Mouse (Mus musculus) lung, postnatal 14 days (tissue): ENCODE measurements around the gene Gtf2h4.

Source experiments
- DNase-seq: peaks from one replicate; pipeline ENCODE4 v3.0.0; 2021

Gene Gtf2h4

DNA sequence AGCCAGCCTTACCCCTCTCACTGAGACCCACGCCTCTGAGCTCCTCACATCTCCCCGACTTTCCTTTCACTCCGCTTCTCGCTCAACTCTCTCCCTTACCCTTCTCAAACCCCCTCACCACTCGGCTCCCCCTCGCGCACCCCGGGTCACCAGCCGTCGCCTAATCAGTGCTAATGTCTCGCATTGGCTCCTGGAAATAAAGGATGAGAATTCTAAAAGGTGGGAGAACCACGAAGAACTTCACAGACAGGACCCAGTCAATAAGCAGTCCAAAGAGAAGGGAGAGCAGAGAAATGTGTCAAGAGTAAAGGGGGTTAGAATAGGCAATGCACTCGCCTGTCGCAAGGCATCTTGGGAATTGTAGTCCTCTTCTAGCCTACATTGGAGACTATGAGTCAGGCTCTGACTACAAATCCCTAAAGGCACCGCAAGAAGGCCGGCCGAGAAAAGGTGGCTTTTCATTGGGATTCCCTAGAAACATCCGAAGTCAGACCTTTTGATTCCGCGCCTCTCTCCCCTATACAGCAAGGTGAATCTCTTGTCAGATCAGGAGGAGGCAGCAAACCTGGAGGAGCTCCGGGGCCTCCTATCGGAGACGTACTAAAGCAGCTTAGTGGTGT is at the start of gene Gtf2h4:
TSS of gene Gtf2h4 (minus strand) at position 324 of the 620 bp plus-strand sequence.
- DNase-seq: peak; percentile 90

DNA sequence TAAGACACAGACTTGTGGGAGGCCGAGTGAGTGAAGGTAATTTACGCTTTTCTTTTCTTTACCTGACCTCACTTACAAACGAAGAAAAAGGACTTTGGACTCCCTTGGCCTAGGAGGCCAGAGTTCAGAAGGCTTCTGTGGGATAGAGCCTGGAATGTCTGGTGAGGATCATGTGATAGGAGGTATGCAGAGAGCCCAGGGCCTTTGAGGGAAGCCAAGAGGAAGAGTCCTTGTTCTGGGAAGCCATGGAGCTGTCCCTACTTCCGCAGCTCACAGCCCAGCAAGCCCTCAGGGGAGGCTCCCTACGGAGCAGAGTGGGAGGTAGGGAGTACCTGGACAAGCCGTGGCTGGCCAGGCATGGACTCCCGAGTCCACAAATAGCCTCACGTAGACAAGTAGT is 48.1 kb upstream of the Gtf2h4 start:
- no peak for DNase-seq

DNA sequence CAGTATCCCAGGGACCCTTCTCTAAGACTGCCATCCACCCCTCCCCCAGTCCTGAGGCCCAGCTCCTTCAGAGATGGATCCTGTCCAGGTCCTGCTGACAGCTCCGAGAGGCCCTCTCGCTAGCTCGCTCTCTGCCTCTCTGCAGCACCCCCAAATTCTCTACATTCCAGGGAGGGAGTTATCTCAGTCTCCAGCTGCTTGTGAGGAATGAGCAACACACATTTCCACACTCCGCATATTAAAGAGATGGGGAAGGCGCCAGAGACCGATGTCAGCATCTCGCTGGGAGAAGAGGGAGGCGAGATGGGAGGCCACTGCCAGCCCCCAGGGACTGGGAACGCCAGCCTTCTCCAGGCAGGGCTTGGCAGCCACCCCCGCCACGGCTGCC is 46.8 kb upstream of the Gtf2h4 start:
- DNase-seq: peak; percentile 58

DNA sequence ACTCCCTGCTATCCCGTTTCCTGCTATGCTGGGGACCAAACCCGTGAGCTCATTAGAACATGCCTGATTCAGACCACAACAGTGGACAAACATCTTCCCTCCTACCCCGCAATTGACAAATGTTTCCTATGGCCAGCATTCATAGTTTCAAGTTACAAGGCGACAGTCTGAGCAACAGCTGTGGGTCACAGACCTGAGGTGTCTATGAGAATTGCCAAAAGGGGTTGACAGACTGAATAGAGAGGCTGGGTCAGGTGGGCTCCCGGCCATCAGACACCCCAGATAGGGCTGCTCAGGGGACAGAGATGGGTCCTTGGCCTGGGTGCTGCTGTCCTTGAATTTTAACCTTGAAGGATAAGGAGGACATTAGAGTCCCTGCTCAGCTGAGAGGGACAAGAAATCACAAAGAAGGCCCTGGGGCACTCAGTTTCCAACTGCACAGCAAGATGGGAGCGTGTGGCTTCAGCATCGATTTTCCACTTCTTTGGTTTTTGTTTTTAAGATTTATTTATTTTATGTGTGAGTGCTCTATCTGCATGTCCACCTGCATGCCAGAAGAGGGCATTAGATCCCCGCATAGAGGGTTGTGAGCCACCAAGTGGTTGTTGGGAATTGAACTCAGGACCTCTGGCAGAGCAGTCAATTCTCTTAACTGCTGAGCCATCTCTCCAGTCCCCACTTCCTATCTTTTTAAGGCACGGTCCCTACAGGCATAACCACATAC is 46.2 kb upstream of the Gtf2h4 start:
- no peak for DNase-seq

DNA sequence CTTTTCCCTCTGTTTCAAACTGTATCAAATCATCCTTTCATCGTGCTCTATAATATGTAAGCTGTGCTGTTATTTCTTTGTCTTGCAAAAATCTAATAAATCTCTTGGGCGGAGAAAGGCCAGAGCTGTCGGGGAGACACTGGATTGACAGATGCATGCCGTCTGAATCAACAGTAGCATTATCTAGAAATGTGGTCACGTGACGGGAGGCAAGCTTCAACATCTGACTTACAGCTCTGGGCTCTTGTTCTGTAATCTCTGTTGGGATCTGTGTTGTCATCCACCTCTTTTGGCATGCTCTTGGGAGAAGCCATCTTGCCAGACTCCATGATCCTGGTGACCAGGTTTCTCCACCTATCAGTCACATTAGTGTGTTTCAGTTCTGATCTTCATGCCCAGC is 43.5 kb upstream of the Gtf2h4 start:
- no peak for DNase-seq

DNA sequence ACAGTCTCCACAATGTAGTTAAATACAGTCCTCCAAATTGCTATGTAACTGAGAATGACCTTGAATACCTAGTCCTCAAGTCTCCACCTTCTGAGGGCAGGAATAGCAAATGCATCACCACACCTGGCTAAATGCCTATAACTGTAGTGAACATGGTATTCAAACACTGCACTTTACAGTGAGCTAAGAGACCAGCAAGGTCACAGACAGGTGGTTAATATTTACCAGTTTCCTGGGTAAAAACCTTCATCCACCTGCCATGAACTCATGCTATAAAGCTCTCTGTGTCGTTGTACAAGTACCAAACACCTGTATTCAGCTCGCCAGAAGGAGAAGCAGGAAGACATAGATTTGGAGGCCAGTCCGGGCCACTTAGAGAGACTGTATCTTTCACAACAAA is 42.6 kb upstream of the Gtf2h4 start:
- DNase-seq: no peak

DNA sequence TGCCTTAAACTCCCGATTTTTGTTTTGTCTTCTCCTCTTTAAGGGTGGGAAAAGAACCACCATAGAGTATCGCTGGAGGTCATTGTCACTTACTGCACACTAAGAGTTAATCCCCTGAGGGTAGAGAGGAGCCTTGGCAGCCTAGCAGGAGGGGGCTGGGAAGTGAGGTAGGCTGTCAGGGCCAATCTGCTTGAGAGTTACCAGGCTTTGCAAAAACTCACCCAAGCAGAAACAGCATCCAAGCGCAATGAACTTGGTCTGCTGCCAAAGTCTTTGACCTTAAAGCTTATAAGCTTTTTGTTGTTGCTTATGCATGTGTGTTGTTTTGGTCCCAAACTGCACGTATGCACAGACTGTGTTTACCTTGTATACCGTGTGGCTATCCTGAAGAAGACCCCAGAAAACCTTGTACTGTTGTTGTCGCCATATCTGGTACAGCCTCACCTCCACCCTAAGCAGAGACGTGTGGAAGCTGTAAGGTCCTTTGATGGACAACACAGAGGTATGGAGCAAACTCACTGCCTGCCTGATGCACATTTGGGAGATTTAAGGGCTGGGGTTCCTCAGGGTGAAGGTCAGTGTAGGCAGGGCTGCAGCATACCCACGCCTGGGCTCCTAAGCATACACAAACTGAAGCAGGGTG is 37.3 kb upstream of the Gtf2h4 start:
- no peak for DNase-seq

DNA sequence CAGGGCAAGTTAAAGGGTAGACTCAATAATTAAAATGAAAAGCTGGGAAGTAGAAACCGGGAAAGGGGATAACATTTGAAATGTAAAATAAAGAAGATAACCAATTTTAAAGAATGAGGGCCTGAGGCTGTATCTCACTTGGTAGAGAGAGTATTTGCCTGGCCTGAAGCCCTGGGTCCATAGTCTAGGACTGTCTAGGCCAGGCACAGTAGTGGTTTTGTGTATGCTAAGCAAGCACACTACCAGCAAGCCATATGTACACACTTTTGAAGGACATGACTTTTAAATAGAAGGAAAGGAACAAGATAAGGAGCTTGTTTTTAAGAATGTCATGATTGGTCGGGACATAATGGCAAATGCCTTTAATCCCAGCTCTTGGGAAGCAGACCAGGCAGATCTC is 35.1 kb upstream of the Gtf2h4 start:
- DNase-seq: no peak

DNA sequence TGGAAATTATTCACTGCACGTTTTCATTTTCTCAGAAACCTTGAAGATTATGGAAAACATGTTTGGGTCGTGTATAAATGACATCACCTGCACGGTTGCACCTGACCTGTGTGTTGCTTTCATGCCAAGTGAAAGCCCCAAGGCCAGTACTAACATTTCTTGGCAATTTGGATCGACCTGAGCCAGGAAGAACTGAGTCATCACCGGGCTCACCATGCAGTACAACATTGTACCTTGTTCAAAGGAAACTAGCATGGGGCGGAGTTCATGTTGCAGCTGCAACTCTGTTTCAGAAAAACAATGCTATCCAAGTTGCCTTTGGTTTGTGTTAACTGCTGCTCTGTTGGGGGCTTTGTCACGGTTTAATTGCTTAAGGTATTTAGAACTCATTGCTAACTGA is 34.4 kb upstream of the Gtf2h4 start:
- DNase-seq: no peak

DNA sequence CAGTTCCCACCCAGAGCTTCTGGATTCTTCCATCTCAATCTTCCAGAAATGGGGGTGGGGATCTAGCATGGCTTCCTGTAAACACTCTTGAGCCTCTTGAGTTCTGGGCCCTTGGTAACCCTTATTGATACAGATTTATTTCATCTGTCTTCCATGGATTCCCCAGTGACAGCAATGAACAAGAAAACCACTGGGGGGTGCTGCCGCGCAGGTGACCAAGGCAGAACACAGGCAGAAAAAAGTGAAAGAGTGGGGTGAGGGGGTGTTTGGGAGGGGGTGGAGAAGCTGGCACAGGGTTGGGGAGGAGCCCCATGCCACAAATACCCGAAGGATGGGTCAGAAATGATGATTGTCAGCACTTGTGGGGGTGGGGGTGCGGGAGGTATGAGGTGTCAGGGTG is 32.3 kb upstream of the Gtf2h4 start:
- DNase-seq: peak; percentile 61

DNA sequence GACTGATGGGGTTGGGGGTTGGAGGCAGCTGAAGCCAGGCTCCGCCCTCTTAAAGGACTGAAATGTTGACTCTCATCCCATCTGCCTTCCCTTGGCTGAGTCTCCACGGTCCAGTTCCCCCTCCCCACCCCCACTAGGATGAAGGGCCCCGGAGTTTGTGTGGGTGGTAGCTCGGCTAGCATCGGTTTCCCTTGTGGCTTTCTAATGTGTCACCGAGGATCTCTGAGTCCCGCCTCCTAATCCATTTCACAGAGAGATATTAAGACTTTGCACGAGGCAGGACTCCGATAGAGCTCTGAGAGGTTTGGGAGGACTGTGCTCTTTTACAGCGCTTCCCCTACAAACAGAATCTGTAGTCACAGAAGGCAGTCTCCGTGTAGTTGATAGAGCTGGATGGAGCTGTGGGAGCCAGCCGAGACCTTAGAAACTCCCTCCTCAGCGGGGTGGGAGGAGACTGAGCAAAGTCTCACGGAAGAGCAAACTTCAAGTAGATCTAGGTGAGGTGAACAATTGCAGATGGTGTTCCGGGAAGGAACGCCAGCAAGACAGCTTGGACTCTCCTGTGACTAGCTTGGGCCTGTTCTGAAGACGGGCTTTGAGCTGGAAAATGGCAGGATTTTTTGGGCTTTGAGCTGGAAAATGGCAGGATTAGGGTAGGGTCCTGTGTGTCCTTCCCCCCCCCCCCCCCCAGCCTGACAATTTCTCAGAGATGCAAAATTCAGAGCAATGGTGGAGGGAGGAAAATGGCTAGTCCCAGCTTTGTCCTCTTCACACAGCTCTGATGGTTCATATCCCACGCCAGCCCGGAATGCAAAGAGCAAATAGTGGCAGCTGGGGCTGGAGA is 31.3 kb upstream of the Gtf2h4 start, which contains the start of gene Ddr1:
TSS of gene Ddr1 (minus strand) at position 1 of the 844 bp plus-strand sequence.
- no peak for DNase-seq

DNA sequence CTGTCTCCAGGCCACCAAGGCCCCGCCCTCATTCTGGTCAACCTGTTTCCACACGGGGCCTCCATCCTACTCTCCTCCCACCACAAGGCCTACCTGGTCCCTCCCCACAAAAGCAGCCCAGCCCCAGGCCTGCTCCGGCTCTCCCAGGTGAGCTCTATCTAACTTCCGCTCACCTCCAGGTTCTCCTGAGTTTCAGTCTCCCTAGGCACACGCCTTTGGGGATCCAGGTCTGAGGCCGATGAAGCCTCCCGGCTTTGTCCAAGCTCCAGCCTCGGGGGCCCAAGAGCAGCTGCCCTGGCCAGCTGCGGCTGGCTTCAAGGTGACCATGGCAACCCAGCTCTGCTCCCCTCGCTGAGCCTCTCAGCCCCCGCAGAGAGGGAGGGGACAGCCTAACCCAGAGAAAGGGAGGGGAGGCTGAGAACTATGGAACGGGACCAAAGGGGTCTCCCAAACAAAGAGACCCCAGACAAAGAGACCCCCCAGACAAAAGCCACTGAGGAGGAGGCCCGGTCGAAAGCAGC is 30.3 kb upstream of the Gtf2h4 start:
- DNase-seq: no peak

DNA sequence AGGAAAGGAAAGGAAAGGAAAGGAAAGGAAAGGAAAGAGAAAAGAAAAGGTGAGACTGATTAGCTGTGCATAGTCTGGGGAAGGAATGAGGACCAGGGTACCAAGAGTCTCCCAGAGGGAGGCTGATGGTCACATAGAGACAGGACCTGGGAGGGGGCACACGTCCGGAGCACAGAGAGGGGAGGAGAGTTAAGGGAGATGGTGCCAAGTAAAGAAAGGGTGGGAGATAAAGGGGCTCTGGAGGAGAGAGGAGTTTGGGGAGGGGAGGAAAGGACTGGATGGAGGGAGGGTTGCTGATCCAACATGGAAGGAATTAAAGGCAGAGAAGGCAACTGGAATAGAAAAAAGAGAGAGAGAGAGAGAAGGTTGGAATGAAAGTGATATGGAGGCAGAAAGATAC is 29.5 kb upstream of the Gtf2h4 start:
- no peak for DNase-seq

DNA sequence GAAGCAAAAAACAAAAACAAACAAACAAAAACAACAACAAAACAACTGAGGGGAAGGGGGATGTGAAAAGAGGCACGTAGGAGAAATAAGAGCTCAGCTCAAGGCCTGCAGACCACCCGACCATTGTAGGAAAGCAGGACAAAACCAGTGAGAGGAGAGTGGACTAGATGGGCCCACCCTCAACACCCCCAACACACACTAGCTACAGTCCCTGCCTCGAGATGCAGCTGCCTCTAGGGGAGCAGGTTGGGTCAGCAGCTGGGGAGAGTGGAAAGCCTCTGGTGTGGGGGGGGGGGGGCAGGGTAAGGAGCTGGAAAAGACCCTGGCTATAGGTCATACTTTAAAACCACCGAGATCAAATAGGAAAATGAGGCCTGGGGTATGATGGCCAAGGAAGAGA is 29.1 kb upstream of the Gtf2h4 start:
- no peak for DNase-seq

DNA sequence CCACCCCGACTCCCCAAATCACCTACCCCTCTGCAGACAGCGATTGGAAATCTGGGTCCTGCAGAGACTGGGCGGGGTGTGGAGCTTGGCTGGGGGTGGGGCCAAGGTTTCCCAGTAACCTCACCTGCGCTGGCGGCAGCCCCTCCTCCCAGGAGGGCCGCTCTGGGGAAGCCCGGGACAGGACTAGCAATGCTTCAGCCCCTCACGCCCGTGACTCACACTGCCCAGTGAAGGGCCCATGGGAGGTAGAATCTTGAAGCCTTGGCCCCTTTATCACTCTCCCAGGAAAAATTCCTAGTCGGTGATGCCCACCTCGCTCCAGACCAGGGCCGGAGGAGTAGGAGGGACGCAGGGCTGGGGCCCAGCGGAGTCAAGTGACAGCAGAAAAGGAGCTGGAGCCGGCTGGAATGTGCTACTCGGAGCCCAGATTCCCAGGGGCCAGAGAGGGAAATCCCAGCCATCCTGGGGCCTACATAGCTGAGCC is 28.5 kb upstream of the Gtf2h4 start:
- peak; percentile 52 for DNase-seq

DNA sequence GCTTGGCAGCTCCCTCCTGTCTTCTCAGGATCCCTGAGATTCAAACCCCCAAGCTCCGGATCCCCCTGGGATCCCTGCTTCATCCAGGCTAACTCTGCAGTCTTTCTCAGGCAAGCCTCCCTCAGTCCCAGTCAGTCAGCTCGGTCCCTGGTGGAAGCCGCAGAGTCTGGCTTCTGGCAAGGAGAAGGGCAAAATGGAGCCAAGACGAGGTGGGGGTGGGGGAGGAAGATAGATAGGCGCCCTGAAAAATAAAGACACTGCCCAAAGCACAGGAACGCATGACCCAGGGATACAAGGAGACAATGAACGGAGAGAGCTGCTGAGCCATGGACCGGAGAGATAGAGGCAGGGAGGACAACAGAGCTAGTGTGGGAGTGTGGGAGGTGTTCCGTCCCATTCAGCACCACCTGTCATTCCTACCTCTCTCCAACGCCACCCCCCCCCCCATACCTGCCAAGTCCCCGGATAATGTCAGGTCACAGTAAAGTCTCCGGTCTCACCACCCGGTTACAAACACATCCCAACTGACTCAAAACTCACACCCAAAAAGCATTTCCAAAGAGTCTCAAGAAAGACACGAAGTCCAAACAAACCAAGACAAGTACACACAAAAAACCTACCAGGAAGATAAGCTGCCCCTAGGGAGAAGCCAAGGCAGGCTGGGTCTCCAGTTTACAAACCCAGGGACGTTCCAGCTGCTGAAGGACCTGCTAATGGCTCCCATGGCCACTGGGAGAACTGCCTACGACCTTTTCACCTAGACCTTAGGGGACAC is 27.9 kb upstream of the Gtf2h4 start:
- no peak for DNase-seq

DNA sequence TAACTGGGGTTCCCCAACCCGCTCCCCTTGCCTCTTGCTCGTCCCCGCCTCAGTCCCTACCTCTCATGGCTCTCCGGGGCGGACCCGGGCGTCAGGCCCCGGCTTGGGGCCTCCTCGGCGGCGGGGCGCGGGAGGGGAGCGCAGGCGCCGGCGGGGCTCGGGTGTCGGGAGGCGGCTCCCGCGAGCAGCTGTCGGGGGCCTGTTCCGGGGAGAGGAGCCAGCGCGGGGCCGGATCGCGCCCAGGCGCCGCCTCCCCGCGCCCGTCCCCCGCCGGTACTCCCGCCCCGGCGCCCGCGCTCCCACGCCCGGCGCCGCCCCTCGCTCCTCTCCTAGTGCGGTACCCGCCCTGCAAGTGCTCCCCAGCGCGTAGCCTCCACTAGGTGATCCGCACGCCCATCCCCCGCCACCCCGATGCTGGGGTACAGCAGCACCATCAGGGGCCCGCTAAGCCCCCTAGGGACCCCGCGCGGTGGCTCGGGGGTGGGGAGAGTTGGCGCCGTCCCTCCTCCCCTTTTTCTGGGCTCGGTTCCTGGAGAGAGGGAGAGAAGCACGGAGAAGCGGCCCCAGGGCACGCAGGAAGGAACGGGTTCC is 26.9 kb upstream of the Gtf2h4 start:
- peak; percentile 83 for DNase-seq

DNA sequence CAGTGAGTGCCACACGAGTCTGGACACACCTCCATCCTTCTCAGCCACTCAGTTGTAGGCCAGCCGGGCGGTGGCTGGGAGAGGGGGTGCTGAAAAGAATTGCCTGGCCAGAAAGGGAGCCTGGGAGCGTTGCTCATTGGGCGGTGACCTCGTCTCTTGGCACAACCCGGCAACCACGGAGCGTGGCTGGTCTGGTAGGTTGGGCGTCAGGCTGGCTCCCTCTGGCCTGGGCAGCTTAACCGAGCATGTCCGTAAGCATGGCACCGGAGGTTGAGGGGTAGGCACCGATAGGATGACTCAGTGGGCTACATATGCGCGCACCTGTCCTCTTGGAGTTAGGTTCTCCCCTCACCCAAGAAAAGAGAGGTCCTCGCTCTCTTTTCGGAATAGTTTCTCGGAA is 26.4 kb upstream of the Gtf2h4 start:
- DNase-seq: peak; percentile 73

DNA sequence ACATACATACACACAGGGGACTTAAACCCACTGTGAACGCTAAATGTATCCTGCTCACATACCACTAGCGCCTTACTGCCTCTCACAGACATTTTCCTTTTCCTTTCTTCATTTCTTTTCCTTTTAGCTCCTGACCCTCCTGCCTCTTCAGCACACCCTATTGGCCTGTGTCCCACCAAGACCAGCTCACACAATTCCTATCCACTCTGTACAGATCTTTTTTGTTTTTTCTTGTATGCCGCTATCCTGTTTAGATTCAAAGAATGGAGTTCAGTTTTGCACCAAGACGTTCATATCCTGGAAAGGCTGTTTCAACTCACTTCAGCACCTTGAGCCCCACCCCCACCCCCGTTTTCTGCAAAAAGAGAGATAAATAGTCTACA is 25.0 kb upstream of the Gtf2h4 start:
- no peak for DNase-seq

DNA sequence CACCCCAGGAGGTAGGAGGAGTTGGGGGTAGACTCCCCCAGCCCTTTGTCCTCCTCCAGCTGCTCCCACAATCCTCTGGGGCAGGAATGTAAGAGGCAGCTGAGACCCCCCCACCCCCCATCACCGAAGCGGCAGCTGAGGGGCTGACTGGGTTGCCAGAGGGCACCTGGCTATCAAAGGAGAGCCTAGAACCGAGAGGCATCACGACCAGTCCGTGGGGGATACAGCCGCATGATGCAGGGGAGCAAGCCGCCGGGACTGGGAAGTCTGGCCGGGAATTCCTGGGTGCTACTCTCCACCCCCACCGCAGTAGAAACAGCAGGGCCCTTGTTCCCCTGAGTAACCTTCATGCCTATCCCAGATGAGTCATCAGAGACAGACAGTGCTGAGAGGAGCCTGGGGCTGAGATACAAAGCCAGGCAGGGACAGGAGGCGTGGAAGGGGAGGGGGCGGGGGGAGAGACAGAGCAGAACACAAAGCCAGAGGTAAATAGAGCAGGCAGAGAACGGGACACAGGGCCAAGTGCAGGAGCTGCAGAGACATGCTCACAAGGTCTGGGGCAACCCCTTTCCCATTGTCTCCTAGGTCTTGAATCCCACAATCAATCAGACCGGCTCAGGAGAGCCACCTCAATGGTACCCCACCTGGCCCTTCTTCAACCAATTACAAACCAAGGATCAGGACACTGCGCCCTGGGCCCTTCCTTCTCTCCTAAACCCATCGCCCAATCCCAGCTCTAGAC is 24.4 kb upstream of the Gtf2h4 start:
- no peak for DNase-seq

DNA sequence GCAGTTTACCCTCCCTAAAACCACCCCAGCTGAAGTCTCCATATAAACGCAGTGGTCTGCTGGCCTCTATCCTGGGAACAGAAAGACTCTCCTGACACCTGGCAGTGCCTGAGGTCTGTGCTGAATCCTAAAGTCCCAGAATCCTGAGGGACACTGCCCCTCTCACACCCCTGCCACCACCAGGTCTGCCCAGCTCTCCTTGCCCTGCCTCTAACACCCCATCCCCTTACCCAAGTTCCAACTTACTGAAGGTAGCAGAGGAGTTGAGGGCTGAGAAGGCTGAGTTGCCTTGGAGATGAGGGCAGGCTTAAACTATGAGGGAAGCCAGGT is 23.9 kb upstream of the Gtf2h4 start:
- no peak for DNase-seq
